Mouse (Mus musculus): Measurements from ENCODE around the gene March1.

- TF ChIP-seq EP300 (IDR thresholded peaks at IDR 0.05; ENCODE audit: insufficient read depth, low read depth, low read length), result no peak
- no peak for TF ChIP-seq CTCF (IDR thresholded peaks at IDR 0.05)
- TF ChIP-seq POLR2A (IDR thresholded peaks at IDR 0.05; ENCODE audit: insufficient read depth, low read depth, low read length), result no peak
Observed at GRCm38 (mm10) chr8:66392900-66393299, 775.2 kb downstream of the March1 start.

Measured in heart, adult 2 months (tissue).